Mouse (Mus musculus) cerebellum, adult (tissue): ENCODE measurements around the gene Ciao2a.

Experiments used
- ATAC-seq: cut with Nextera tagmentation; 2 replicates; pipeline ENCODE4 v1.9.2; 2017; ENCODE audit warnings: mild to moderate bottlenecking, moderate library complexity, mixed read lengths; ENCODE audit not compliant: insufficient number of reproducible peaks, low FRiP score, low TSS enrichment

The Ciao2a gene

GRCm38 (mm10) chr9:66158885-66159430 is 32.5 kb downstream of the Ciao2a start:
- ATAC-seq: no peak

GRCm38 (mm10) chr9:66160155-66160554 is 33.7 kb downstream of the Ciao2a start:
- ATAC-seq: no peak

GRCm38 (mm10) chr9:66162995-66163394 is 36.6 kb downstream of the Ciao2a start:
- ATAC-seq: no peak

- no peak for ATAC-seq
Measured at GRCm38 (mm10) chr9:66167222-66167621, 40.8 kb downstream of the Ciao2a start.

- ATAC-seq: no peak
Measured at GRCm38 (mm10) chr9:66168233-66168632, 41.8 kb downstream of the Ciao2a start.

- ATAC-seq: no peak
Measured at GRCm38 (mm10) chr9:66170506-66170905, 44.1 kb downstream of the Ciao2a start.

- no peak for ATAC-seq
Measured at GRCm38 (mm10) chr9:66171275-66171921, 45.0 kb downstream of the Ciao2a start.

- ATAC-seq: no peak
Measured at GRCm38 (mm10) chr9:66173316-66173855, 47.0 kb downstream of the Ciao2a start.

GRCm38 (mm10) chr9:66174985-66175384 is 48.6 kb downstream of the Ciao2a start:
- ATAC-seq: no peak

GRCm38 (mm10) chr9:66177975-66178374 is 51.6 kb downstream of the Ciao2a start:
- no peak for ATAC-seq

- ATAC-seq: no peak
Measured at GRCm38 (mm10) chr9:66179795-66180194, 53.4 kb downstream of the Ciao2a start.

GRCm38 (mm10) chr9:66181126-66181825 is 54.9 kb downstream of the Ciao2a start:
- ATAC-seq: no peak

GRCm38 (mm10) chr9:66181826-66182678 is 55.6 kb downstream of the Ciao2a start:
- ATAC-seq: no peak

- no peak for ATAC-seq
Measured at GRCm38 (mm10) chr9:66182679-66182993, 56.2 kb downstream of the Ciao2a start.

GRCm38 (mm10) chr9:66183023-66183422 is 56.6 kb downstream of the Ciao2a start:
- no peak for ATAC-seq

- ATAC-seq: no peak
Measured at GRCm38 (mm10) chr9:66184572-66184971, 58.2 kb downstream of the Ciao2a start.

- ATAC-seq: no peak
Measured at GRCm38 (mm10) chr9:66186426-66186825, 60.0 kb downstream of the Ciao2a start.
